Mouse (Mus musculus): ENCODE measurements around the gene Tmem132d. TPM values are rescaled to one million over a fixed set of nuclear protein-coding genes. Genes with fewer than 3 reads are reported as not detected.
"Not testable (repeated sequence)": the region's sequence is repeated elsewhere in the genome, so short reads cannot be mapped to it uniquely, and the experiment has no call there.

Gene Tmem132d
- total RNA-seq, 2 experiments from 2014 or later: 0.05 TPM; not detected in 1

- DNase-seq (ENCODE audit: low spot score): not testable (repeated sequence)
These were observed 490.7 kb downstream of the Tmem132d start for GRCm38 (mm10) chr5:127942171-127942570.

GRCm38 (mm10) chr5:127937914-127938313, 495.0 kb downstream of the Tmem132d start:
- no peak for DNase-seq (ENCODE audit: low spot score)

GRCm38 (mm10) chr5:127929687-127930086, 503.2 kb downstream of the Tmem132d start:
- no peak for DNase-seq (ENCODE audit: low spot score)

GRCm38 (mm10) chr5:127926686-127927085, 506.2 kb downstream of the Tmem132d start:
- DNase-seq (ENCODE audit: low spot score): no peak

- no peak for DNase-seq (ENCODE audit: low spot score)
These were observed 508.8 kb downstream of the Tmem132d start for GRCm38 (mm10) chr5:127924106-127924505.

GRCm38 (mm10) chr5:127919171-127919570, 513.7 kb downstream of the Tmem132d start:
- no peak for DNase-seq (ENCODE audit: low spot score)

GRCm38 (mm10) chr5:127918376-127918775, 514.5 kb downstream of the Tmem132d start:
- no peak for DNase-seq (ENCODE audit: low spot score)

GRCm38 (mm10) chr5:127914157-127914556, 518.7 kb downstream of the Tmem132d start:
- DNase-seq (ENCODE audit: low spot score): no peak

- no peak for DNase-seq (ENCODE audit: low spot score)
These were observed 521.3 kb downstream of the Tmem132d start for GRCm38 (mm10) chr5:127911603-127912002.

GRCm38 (mm10) chr5:127910356-127910755, 522.5 kb downstream of the Tmem132d start:
- DNase-seq (ENCODE audit: low spot score): no peak

- DNase-seq (ENCODE audit: low spot score): no peak
These were observed 537.7 kb downstream of the Tmem132d start for GRCm38 (mm10) chr5:127895176-127895575.

- DNase-seq (ENCODE audit: low spot score): no peak
These were observed 547.0 kb downstream of the Tmem132d start for GRCm38 (mm10) chr5:127885566-127886505.

GRCm38 (mm10) chr5:127883021-127883420, 549.9 kb downstream of the Tmem132d start:
- DNase-seq (ENCODE audit: low spot score): no peak

- no peak for DNase-seq (ENCODE audit: low spot score)
These were observed 558.4 kb downstream of the Tmem132d start for GRCm38 (mm10) chr5:127874461-127874860.

- no peak for DNase-seq (ENCODE audit: low spot score)
These were observed 567.7 kb downstream of the Tmem132d start for GRCm38 (mm10) chr5:127865157-127865556.

- DNase-seq (ENCODE audit: low spot score): no peak
These were observed 573.2 kb downstream of the Tmem132d start for GRCm38 (mm10) chr5:127859719-127860118.

GRCm38 (mm10) chr5:127852305-127852704, 580.6 kb downstream of the Tmem132d start:
- DNase-seq (ENCODE audit: low spot score): no peak

- DNase-seq (ENCODE audit: low spot score): no peak
These were observed 601.1 kb downstream of the Tmem132d start for GRCm38 (mm10) chr5:127831791-127832190.

- no peak for DNase-seq (ENCODE audit: low spot score)
These were observed 602.0 kb downstream of the Tmem132d start for GRCm38 (mm10) chr5:127830831-127831230.

GRCm38 (mm10) chr5:127828756-127829155, 604.1 kb downstream of the Tmem132d start:
- no peak for DNase-seq (ENCODE audit: low spot score)

- DNase-seq (ENCODE audit: low spot score): no peak
These were observed 610.9 kb downstream of the Tmem132d start for GRCm38 (mm10) chr5:127821960-127822359.

GRCm38 (mm10) chr5:127815292-127815691, 617.6 kb downstream of the Tmem132d start:
- DNase-seq (ENCODE audit: low spot score): no peak

GRCm38 (mm10) chr5:127807419-127807818, 625.5 kb downstream of the Tmem132d start:
- no peak for DNase-seq (ENCODE audit: low spot score)

Data from gastrocnemius, adult 18-20 months (tissue).